Mouse (Mus musculus) midbrain, embryonic 13.5 days (tissue): Measurements from ENCODE around the gene Pls1. TPM values are rescaled to one million over a fixed set of nuclear protein-coding genes. Genes with fewer than 3 reads are reported as not detected.
A peak's percentile ranks its signal among the peaks of the same experiment; 100 is the strongest.

ENCODE experiments used
- ATAC-seq: fragments of 200-750 bp; cut with Nextera tagmentation; 2 replicates; pipeline ENCODE4 v1.8.0; 2017; ENCODE audit warnings: mild to moderate bottlenecking, moderate TSS enrichment, moderate library complexity
- H3K27ac ChIP-seq: fragments of 300-500 bp; sonication (generic); 2 replicates; pipeline ENCODE4 v1.5.1; 2015; ENCODE audit warnings: inconsistent platforms, mild to moderate bottlenecking, moderate library complexity
- H3K27me3 ChIP-seq: fragments of 300-500 bp; sonication (generic); 2 replicates; pipeline ENCODE4 v1.6.1; 2015; ENCODE audit warnings: mild to moderate bottlenecking, inconsistent platforms
- H3K36me3 ChIP-seq: fragments of 300-500 bp; sonication (generic); 2 replicates; pipeline ENCODE4 v1.6.1; 2015; ENCODE audit warnings: mild to moderate bottlenecking, inconsistent platforms
- H3K4me1 ChIP-seq: fragments of 300-500 bp; sonication (generic); replicated peaks from 2 replicates; pipeline ENCODE4 v1.6.1; 2015; ENCODE audit warnings: inconsistent platforms
- H3K4me2 ChIP-seq: fragments of 300-500 bp; sonication (generic); replicated peaks from 2 replicates; pipeline ENCODE4 v1.6.1; 2015; ENCODE audit warnings: moderate library complexity, mild to moderate bottlenecking, inconsistent platforms
- H3K4me3 ChIP-seq: fragments of 300-500 bp; sonication (generic); replicated peaks from 2 replicates; pipeline ENCODE4 v1.5.1; 2015; ENCODE audit warnings: mild to moderate bottlenecking, inconsistent platforms
- H3K9ac ChIP-seq: fragments of 300-500 bp; sonication (generic); replicated peaks from 2 replicates; pipeline ENCODE4 v1.6.1; 2015; ENCODE audit warnings: mild to moderate bottlenecking, inconsistent platforms
- H3K9me3 ChIP-seq: fragments of 300-500 bp; sonication (generic); 2 replicates; pipeline ENCODE4 v1.6.1; 2016; ENCODE audit warnings: mild to moderate bottlenecking, inconsistent platforms
- WGBS: fragments of 180-500 bp; shearing (Covaris S2); methylation state at CpG from one replicate; pipeline ENCODE4 v1.1.7; 2015; 5-methylcytosine and 5-hydroxymethylcytosine counted together
- polyA plus RNA-seq: library from polyadenylated mRNA; unstranded; fragments of >200 nt; fragmentation: Nextera tagmentation; extraction: Ambion mirVana; gene quantifications from 2 replicates; pipeline ENCODE4 v1.2.1, GENCODE M21; 2015

Gene Pls1
- polyA plus RNA-seq, 1 experiment from 2014 or later = 2.5 TPM

- Histone ChIP-seq H3K4me2 (peak within 1 kb of the TSS; percentile 83), H3K27ac (peak within 1 kb of the TSS; percentile 31), H3K4me1 (peaks cover 20% of the 10 kb centered on the region), H3K9me3 (no peaks in the 10 kb centered on the region), H3K27me3 (peaks cover 10% of the 10 kb centered on the region), H3K36me3 (no peaks in the 10 kb centered on the region), H3K4me3 (peak within 1 kb of the TSS; percentile 91), H3K9ac (peak within 1 kb of the TSS; percentile 87)
- ATAC-seq = peak; percentile 97
- 1% methylated on average over 47 of the region's 56 CpGs for WGBS
Measured at GRCm38 (mm10) chr9:95750037-95750511, 95.0 kb downstream of the Pls1 start, which contains the start of gene Trpc1. Gene Trpc1 (minus strand): TSS chr9:95750375.

GRCm38 (mm10) chr9:95749461-95749928 is 95.6 kb downstream of the Pls1 start:
- Histone ChIP-seq H3K9me3 (no peaks in the 10 kb centered on the region), H3K9ac (peak overlapping the region; percentile 87), H3K36me3 (no peaks in the 10 kb centered on the region), H3K4me3 (peak overlapping the region; percentile 91), H3K4me1 (peaks cover 20% of the 10 kb centered on the region), H3K27me3 (peaks cover 10% of the 10 kb centered on the region), H3K4me2 (peak overlapping the region; percentile 83), H3K27ac (no peak overlapping the region)
- ATAC-seq = peak; percentile 81
- 0% methylated on average over 27 of the region's 34 CpGs for WGBS

GRCm38 (mm10) chr9:95747298-95747697 is 97.8 kb downstream of the Pls1 start:
- Histone ChIP-seq H3K4me3 (no peak overlapping the region), H3K9ac (no peak overlapping the region), H3K27ac (no peak overlapping the region), H3K4me1 (peaks cover 20% of the 10 kb centered on the region), H3K4me2 (no peak overlapping the region), H3K9me3 (no peaks in the 10 kb centered on the region), H3K36me3 (no peaks in the 10 kb centered on the region), H3K27me3 (peaks cover 10% of the 10 kb centered on the region)
- no peak for ATAC-seq
- 90% methylated on average over 5 of the region's 5 CpGs for WGBS

- H3K27me3 ChIP-seq = no peaks in the 10 kb centered on the region
- no peak overlapping the region for H3K27ac ChIP-seq
- no peak for ATAC-seq
- no peak overlapping the region for H3K9ac ChIP-seq
- H3K4me2 ChIP-seq = no peak overlapping the region
- H3K9me3 ChIP-seq = no peaks in the 10 kb centered on the region
- H3K4me1 ChIP-seq = peaks cover 15% of the 10 kb centered on the region
- no peak overlapping the region for H3K4me3 ChIP-seq
- no peaks in the 10 kb centered on the region for H3K36me3 ChIP-seq
- WGBS = 75% methylated on average over 7 of the region's 7 CpGs
Measured at GRCm38 (mm10) chr9:95744845-95745613, 100.1 kb downstream of the Pls1 start.

- no peak overlapping the region for H3K27ac ChIP-seq
Measured at GRCm38 (mm10) chr9:95736238-95736637, 108.9 kb downstream of the Pls1 start.

GRCm38 (mm10) chr9:95712574-95712973 is 132.5 kb downstream of the Pls1 start:
- H3K9ac ChIP-seq = no peak overlapping the region
- 30% methylated on average over 8 of the region's 8 CpGs for WGBS
- H3K9me3 ChIP-seq = no peaks in the 10 kb centered on the region
- 0 out of 2 replicates have a peak, but pooled peaks cover 19% of the 10 kb centered on the region for H3K36me3 ChIP-seq
- H3K27ac ChIP-seq = no peak overlapping the region
- no peak overlapping the region for H3K4me2 ChIP-seq
- no peak overlapping the region for H3K4me3 ChIP-seq
- no peaks in the 10 kb centered on the region for H3K27me3 ChIP-seq
- no peak for ATAC-seq
- H3K4me1 ChIP-seq = no peaks in the 10 kb centered on the region

More at GRCm38 (mm10) chr9:95736238-95736637, 108.9 kb downstream of the Pls1 start:
- Histone ChIP-seq H3K27me3 (no peaks in the 10 kb centered on the region), H3K9me3 (no peaks in the 10 kb centered on the region), H3K9ac (no peak overlapping the region), H3K36me3 (peaks cover 7% of the 10 kb centered on the region), H3K4me3 (no peak overlapping the region), H3K4me2 (no peak overlapping the region), H3K4me1 (no peaks in the 10 kb centered on the region)
- no peak for ATAC-seq

GRCm38 (mm10) chr9:95708943-95709342 is 136.2 kb downstream of the Pls1 start:
- Histone ChIP-seq H3K4me2 (no peak overlapping the region), H3K27ac (no peak overlapping the region), H3K36me3 (0 out of 2 replicates have a peak, but pooled peaks cover 9% of the 10 kb centered on the region), H3K4me3 (no peak overlapping the region), H3K9me3 (no peaks in the 10 kb centered on the region), H3K9ac (no peak overlapping the region), H3K4me1 (no peaks in the 10 kb centered on the region), H3K27me3 (no peaks in the 10 kb centered on the region)
- no peak for ATAC-seq

- H3K4me1 ChIP-seq = no peaks in the 10 kb centered on the region
- no peak overlapping the region for H3K4me2 ChIP-seq
- H3K27me3 ChIP-seq = no peaks in the 10 kb centered on the region
- H3K27ac ChIP-seq = no peak overlapping the region
- H3K9ac ChIP-seq = no peak overlapping the region
- H3K36me3 ChIP-seq = 0 out of 2 replicates have a peak, but pooled peaks cover 9% of the 10 kb centered on the region
- no peaks in the 10 kb centered on the region for H3K9me3 ChIP-seq
- ATAC-seq = no peak
- 87% methylated on average over 5 of the region's 5 CpGs for WGBS
- H3K4me3 ChIP-seq = no peak overlapping the region
Measured at GRCm38 (mm10) chr9:95705371-95705770, 139.7 kb downstream of the Pls1 start.

- H3K36me3 ChIP-seq = 0 out of 2 replicates have a peak, but pooled peaks cover 5% of the 10 kb centered on the region
- 88% methylated on average over 3 of the region's 3 CpGs for WGBS
- H3K4me3 ChIP-seq = no peak overlapping the region
- no peaks in the 10 kb centered on the region for H3K9me3 ChIP-seq
- no peak overlapping the region for H3K4me2 ChIP-seq
- no peak overlapping the region for H3K9ac ChIP-seq
- no peaks in the 10 kb centered on the region for H3K27me3 ChIP-seq
- no peak overlapping the region for H3K27ac ChIP-seq
- ATAC-seq = no peak
- no peaks in the 10 kb centered on the region for H3K4me1 ChIP-seq
Measured at GRCm38 (mm10) chr9:95704078-95704477, 141.0 kb downstream of the Pls1 start.

Other genes starting within 250 kb of the Pls1 start
- gene Pcolce2, start 207.7 kb downstream of the Pls1 start, polyA plus RNA-seq = 1.8 and 2.5 TPM in 2 replicates
- 3.8 and 4.8 TPM in 2 replicates for gene Trpc1, start 94.9 kb downstream of the Pls1 start, polyA plus RNA-seq
- 16.2 and 17.8 TPM in 2 replicates for gene Atr, start 12.3 kb upstream of the Pls1 start, polyA plus RNA-seq
- gene Xrn1, start 109.4 kb upstream of the Pls1 start, polyA plus RNA-seq = 20.1 and 21.4 TPM in 2 replicates